Mouse (Mus musculus) gastrocnemius, postnatal 10 days (tissue): ENCODE results near the gene Zan. TPM values are rescaled to one million over a fixed set of nuclear protein-coding genes. Genes with fewer than 3 reads are reported as not detected.
A peak's percentile ranks its signal among the peaks of the same experiment; 100 is the strongest.

Experiments used
- DNase-seq: peaks from one replicate; pipeline ENCODE4 v3.0.0; 2021; ENCODE audit warnings: mixed read lengths
- long read RNA-seq, 2 experiments: library from polyadenylated mRNA; stranded (forward); transcript quantifications; one replicate each; pipeline ENCODE4 v2.0.0; 2021
- total RNA-seq, 2 experiments: library from RNA; stranded (reverse); gene quantifications; 2 replicates each; pipeline ENCODE4 v1.2.3; 2021

The Zan gene
- under 1 TPM; 0.23 to 0.31 TPM for total RNA-seq
- long read RNA-seq, experiment 1, result 0 reads
- long read RNA-seq, experiment 2, result 0 reads

- DNase-seq, result no peak
Observed at GRCm38 (mm10) chr5:137476964-137477363, at the start of gene Zan. TSS of gene Zan (minus strand) at chr5:137477064.

DNA sequence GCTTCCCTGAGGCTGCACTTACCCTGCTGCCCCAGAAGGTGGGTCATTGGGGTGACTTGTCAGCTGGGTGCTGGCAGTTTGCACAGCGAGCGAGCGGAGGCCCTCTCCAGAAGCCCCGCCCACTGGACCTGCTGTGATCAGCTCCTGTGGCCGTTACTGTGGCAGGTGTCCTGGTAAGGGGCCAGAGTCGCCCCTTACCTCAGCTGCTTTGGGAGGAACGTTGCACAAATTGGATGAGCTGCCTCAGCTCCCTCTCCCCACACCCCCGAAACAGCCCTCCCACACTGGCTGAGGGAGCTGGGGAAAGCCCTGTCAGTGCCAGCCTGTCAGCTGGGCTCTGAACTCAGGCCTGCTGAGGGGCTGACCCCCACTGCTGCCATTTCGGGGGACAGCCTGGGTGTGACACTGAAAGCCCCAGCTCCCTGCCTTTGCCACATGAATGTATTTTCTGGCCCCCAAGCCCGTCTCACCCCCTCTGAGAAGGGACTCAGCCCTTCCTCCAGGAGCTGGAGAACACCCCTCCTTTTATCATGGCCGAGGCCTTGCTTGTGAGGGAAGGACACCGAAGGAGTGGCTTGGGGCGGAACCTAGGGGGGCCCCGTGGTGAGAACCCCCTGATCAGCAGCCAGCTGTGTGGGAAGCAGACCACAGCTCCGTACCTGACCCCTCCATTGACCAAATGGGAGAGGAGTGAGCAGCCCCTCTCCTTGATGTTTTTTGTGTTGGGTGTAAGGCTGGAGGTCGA lies 49.5 kb upstream of the Zan start:
- no peak for DNase-seq

- no peak for DNase-seq
Observed at GRCm38 (mm10) chr5:137525511-137525910, 48.6 kb upstream of the Zan start.

DNA sequence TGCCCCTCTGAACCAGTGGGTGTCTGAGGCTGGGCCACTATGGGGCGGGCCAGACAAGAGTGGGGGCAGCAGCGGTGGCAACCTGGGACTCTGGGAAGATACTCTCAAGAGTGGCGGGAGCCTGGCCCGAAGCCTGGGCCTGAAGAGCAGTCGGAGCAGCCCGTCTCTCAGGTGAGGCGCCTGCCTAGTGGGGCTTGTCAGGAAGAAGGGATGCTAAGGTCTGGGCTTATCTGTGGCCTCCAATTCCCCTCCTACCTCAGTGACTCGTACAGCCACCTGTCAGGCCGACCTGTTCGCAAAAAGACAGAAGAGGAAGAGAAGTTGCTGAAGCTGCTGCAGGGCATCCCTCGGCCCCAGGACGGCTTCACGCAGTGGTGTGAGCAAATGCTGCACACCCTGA lies 47.8 kb upstream of the Zan start:
- DNase-seq, result no peak

- no peak for DNase-seq
Observed at GRCm38 (mm10) chr5:137524251-137524515, 47.3 kb upstream of the Zan start.

DNA sequence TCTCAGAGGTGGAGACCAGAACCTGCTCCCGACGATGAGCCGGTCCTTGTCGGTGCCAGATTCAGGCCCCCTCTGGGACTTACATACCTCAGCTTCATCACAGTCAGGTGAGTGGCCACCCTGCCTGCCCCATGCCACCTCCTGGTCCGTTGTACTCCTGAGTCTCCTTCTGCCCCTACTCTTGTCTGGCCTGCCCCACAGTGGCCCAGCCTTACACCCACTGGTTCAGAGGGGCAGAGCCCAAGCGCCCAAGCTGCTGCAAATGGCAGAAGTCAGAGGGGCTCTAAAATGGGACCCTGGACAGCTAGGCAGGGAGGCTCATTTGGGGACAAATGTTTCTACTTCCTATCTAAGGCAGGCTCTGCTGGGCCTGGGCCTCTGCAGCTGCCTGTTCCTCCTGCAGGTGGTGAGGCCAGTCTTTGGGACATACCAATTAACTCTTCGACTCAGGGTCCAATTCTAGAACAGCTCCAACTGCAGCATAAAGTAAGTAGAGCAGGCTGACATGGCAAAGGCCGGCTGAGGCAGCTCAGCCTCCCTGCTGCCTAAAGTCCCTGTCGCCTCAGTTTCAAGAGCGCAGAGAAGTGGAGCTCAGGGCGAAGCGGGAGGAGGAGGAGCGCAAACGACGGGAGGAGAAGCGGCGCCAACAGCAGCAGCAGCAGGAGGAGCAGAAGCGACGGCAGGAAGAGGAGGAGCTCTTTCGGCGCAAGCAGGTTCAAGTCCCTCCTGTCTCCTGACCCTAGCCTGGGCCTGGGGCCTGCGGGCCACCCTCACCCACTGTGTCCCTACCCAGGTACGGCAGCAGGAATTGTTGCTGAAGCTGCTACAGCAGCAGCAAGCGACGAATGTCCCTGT lies 46.8 kb upstream of the Zan start:
- DNase-seq, result no peak

GRCm38 (mm10) chr5:137522711-137523110 lies 45.8 kb upstream of the Zan start:
- DNase-seq, result no peak

DNA sequence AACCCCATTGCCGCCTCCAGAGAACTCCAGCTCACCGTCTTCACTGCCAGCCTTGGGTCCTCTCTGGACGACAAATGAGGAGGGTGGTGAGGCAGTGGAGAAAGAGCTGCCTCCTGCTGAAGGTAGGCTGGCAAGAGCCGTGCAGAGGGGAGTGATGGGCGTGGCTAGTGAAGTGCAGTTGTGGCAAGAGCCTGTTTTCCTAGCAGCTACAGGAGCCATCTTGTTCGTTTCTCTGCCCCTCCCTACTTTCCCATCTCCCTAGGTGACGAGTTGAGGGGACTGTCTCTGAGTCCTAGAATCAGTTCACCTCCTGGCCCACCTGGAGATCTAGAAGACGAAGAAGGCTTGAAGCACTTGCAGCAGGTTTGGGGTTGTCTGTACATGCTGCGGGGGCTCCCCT lies 45.0 kb upstream of the Zan start:
- DNase-seq, result no peak

- no peak for DNase-seq
Observed at GRCm38 (mm10) chr5:137519691-137520550, 43.1 kb upstream of the Zan start.

DNA sequence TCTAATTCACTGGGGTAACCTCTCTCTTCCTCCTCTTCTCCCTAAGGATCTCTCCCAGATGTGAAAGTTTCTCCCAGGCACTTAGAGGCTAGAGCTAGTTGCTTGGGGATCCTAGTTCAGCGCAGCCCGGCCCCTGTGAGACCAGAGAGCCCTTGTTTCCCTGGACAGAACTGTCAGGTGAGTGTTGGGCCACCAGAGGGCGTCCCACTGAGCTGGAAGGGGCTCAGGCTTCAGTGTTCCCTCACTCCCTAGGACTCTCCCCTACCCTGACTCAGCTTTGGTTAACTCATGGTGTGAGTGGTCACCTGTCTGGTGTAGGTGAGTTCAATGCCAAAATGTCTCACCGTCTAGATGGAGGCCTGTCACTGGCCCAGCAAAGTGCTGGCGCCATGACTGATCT lies 41.6 kb upstream of the Zan start, which contains the start of gene Gigyf1:
Gigyf1 (plus strand) TSS at position 113 of the 400 bp plus-strand sequence.
- DNase-seq, result peak; percentile 52

DNA sequence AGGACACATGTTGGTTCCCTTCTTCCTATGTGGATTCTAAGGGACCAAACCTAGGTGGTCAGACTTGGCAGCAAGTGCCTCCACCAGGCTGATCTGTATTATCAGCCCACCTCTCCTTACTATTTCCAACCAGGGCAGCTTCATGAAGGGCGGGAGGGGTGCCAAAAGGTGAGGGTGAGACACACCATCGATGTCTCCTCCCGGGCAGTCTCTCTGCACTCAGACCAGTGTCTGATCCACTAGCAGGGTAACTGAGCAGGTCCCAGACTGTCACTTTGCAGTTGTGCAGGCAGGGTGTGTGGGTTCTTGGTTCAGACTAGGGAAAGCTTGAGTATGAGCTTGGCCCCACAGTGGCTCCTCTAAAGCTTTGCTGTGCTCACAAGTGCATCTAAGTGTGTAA lies 37.9 kb upstream of the Zan start:
- DNase-seq, result no peak

- DNase-seq, result no peak
Observed at GRCm38 (mm10) chr5:137513951-137514721, 37.3 kb upstream of the Zan start.

DNA sequence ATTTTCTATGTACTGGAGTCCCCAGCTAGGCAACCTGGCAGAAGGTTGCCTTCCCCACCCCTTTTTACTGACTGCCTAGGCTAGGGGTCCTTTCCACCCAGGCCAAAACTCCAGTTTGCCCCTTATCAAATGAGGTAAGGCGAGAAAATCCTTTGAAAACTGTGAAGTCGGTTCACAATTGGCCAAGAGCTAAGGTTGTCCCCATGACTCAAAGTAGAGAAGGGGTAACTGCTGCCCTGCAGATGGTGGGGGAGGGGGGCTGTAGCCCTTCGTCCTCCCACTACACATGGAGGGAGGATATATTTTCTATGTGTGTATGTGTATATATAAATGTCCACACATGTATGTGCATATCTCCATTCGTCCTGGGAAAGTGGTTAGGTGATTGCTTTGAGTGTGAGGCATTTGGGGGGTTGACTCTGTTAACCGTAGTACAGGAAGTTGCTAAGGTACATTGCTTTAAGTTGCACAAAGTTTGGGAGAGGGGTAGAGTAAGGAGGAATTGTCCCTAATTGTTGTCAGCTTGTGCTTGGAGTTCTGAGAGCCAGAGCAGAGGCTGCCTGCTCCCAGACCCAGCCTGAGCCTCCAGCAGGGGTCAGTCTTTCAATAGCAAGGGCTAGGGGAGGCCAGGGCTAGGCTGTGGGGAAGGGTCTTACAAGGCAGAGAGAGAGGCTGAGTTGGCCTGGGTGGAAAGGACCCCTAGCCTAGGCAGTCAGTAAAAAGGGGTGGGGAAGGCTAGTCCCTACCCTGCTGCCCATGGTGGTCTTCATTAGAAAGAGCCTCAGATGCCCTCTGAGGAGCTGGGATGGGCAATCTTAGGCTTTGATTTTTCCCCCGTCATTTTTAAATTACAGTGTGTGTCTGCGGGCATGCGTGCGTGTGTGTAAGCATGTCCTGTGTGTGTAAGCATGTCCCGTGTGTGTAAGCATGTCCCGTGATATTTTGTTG lies 36.3 kb upstream of the Zan start:
- DNase-seq, result no peak

DNA sequence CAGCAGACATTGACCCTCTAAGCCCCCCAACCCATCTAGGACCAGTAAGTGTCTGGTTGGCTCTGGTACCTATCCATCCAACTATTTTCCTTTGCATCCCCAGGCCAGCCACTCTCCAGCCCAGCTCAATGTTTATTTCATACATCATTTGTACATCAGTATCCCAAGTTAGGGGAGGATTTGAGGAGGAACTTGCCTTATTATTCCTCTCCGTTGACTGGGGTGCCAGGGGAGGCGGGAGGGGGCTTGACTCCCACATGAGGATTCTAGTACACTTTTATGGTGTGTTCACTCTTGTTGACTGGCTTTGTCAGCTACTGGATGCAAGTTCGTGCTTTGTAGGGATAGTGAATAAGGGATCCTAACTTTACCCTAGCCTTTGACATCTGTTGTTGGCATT lies 34.8 kb upstream of the Zan start:
- DNase-seq, result no peak

DNA sequence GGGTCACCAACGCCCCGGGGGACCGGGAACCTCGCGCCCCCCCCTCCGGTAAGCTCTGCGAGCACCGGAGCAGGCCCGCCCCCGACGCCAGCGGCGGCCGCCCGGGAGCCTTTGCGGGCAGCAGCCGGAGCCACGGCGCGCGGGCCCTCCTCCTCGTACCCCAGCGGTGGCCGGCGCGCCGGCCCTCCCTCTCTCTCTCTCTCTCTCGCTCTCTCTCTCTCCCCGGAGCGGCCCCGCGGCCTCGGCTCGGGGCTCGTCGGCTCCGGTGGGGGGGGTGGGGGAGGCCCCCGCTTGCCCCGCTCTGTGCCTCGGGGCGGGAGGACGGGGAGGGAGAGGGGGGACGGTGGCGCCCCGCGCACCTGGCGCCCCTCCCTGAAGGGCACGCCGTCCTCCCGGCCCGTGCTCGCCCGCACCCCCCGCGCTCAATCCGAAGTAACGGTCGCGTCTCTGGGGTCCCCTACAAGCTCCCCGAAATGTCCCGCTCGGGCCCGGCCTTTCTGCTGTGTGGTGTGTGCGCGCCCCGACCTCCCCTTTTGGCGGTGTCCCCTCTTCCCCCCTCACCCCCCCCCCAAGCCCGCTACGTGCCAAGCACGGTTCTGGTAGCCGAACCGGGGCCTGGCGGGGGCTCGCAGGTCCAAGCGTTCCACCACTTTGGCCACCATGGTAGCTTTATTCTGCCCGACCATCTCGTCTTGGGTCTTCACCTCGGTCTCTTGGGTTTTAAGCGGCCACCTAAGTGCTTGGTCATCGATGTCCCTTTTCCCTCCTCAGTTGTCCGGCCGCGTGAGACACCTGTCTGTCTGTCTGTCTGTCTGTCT lies 33.9 kb upstream of the Zan start:
- DNase-seq, result peak; percentile 47

DNA sequence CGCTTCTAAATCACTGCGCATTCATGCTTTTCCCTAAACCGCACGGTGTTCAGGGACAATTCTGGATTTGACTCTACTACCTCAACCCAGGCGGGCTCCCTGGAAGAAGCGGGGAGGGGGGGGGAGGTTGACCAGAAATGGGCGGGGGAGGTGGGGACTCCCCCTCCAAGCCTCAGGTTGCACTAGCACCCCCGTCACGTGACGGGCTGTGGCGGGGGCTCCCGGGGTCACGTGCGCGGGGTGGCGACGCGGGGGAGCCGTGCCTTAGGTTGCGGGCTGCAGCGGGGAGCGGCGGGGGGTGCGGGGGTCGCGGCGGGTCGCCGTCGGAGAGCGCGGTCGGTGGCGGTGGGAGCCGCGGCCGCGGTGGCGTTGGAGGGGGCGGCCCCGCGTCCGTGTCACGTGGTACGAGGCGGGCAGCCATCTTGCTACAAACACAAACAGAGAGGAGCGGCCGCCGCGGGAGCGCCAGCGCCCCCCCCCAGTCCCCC lies 33.2 kb upstream of the Zan start:
- peak; percentile 84 for DNase-seq

DNA sequence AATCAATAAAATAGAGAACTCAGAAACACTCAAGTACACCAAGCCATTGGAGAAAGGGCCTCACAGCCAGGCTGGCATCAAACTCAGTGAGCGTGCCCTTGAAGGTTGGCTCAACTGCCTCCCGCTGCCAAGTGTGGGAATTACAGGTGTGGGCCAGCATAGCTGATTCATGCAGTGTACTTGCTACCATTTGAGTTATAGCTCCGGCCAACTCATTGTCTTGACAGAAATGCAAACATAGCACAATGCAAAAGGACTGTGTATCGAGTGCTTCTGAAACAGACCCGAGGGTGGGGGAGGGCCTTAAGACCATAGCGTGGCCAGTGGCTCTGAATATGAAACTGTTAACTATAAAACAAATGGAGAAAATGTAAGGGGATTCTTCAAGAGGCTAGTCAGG lies 27.2 kb upstream of the Zan start:
- no peak for DNase-seq

GRCm38 (mm10) chr5:137502667-137503110 lies 25.8 kb upstream of the Zan start:
- DNase-seq, result peak; percentile 82
